Mouse (Mus musculus): ENCODE measurements around the gene BC051019. TPM values are rescaled to one million over a fixed set of nuclear protein-coding genes. Genes with fewer than 3 reads are reported as not detected.

The BC051019 gene
- polyA plus RNA-seq, 1 experiment from 2014 or later: 0.23 TPM

DNA sequence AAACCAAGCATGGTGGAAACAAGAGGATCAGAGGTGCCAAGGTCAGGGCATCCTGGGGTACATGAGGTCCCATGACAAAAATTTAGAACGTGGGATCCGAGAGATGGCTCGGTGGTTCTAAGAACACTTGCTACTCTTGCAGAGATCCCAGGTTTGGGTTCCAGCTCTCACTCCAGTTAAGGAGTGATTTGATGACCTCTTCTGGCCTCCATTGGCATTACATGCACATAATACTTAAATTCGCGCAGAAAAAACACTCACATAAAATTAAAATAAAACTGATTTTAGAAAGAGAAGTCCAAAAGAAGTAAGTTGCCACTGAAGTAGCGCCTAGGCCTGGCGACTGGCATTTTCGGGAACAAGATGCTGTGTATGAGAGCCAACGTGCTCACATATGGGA lies 4.4 kb downstream of the BC051019 start:
- H3K4me1 ChIP-seq (ENCODE audit: control insufficient read depth, insufficient read depth, low read length): no peaks in the 10 kb centered on the region

DNA sequence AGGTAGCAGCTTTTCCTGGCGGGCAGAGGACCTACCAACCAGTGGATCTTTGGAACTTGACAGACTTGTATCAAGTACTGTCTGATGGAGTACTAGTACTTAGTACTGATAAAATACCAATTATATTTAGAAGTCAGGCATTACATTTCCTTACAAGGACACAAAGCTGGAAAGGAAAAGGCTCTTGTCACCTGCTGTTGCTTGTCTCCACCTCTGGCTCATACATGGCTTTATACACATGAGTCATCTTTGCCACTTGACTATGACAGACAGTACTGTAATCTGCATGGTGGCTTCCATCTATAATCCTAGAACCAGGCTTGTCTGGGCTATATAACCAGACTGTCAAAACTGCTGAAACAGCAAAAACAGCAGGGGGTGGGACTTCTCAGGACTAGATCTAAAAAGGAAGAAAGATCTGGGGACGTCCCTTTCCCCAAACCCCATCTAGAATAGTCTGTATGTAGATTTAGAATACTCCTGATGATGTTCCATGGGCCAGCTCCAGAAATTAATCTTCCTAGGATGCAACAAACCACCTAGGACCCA lies 10.1 kb downstream of the BC051019 start:
- Histone ChIP-seq H3K27ac (ENCODE audit: low read length) (no peak overlapping the region), H3K4me2 (ENCODE audit: low read depth, low read length) (no peak overlapping the region), H3K4me1 (ENCODE audit: control insufficient read depth, insufficient read depth, low read length) (peaks cover 4% of the 10 kb centered on the region), H3K9me3 (replicated peaks; ENCODE audit: control insufficient read depth, low read length) (no peaks in the 10 kb centered on the region), H3K4me3 (replicated peaks; ENCODE audit: low read length) (no peak overlapping the region), H3K36me3 (ENCODE audit: control insufficient read depth, insufficient read depth, low read length) (peaks cover 3% of the 10 kb centered on the region; the same call in 1 of the 2 replicates), H3K9ac (ENCODE audit: low read length) (no peak overlapping the region), H3K27me3 (ENCODE audit: control insufficient read depth, insufficient read depth, low read length) (no peaks in the 10 kb centered on the region)
- WGBS: 88% methylated on average over 2 of the region's 2 CpGs
- ATAC-seq (ENCODE audit: insufficient read depth, low FRiP score): no peak

More for the DNA sequence above, 4.4 kb downstream of the BC051019 start:
- no peak overlapping the region for H3K27ac ChIP-seq (ENCODE audit: low read length)
- no peaks in the 10 kb centered on the region for H3K9me3 ChIP-seq (replicated peaks; ENCODE audit: control insufficient read depth, low read length)
- no peak overlapping the region for H3K4me3 ChIP-seq (replicated peaks; ENCODE audit: low read length)
- H3K9ac ChIP-seq (ENCODE audit: low read length): no peak overlapping the region
- no peak for ATAC-seq (ENCODE audit: insufficient read depth, low FRiP score)
- H3K4me2 ChIP-seq (ENCODE audit: low read depth, low read length): no peak overlapping the region
- no peaks in the 10 kb centered on the region for H3K27me3 ChIP-seq (ENCODE audit: control insufficient read depth, insufficient read depth, low read length)
- WGBS: 66% methylated on average over 9 of the region's 9 CpGs
- H3K36me3 ChIP-seq (ENCODE audit: control insufficient read depth, insufficient read depth, low read length): no peaks in the 10 kb centered on the region

DNA sequence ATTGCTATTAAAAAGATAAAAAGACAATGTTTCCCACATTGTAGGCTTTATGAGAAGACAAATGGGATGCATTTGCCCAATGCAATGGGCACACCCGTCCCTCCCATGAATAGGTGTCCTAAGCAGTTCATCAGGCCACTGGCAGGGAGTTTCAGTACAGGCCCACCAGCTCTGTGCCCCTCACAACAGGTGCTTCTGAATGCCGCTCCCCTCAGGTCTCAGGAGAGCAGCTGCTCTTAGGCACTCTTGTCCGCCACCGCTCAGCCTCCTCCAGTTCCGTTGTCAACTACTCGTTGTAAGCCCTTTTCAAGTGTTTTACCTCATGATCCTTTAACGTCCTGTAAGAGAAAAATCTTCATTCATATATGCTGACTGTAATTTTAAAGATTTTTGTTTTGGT lies 11.5 kb downstream of the BC051019 start:
- ATAC-seq (ENCODE audit: insufficient read depth, low FRiP score): no peak
- WGBS: 91% methylated on average over 7 of the region's 7 CpGs

DNA sequence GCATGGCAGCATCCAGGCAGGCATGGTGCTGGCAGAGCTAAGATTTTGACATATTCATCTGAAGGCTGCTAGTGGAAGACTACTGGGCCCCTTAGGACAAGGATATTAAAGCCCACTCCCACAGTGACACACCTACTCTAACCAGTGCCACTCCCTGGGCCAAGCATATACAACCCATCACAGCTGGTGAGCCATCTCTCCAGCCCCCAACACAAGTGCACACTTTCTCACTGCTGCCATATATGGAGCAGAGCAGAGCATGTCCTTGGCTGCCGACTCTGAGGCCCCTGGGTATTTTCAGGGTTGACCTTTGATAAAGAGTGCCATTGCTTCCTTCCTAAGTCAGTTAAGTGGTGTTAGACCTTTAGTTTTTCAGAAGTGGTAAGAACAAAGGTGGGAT lies 13.6 kb downstream of the BC051019 start:
- ATAC-seq (ENCODE audit: insufficient read depth, low FRiP score): no peak
- Histone ChIP-seq H3K4me3 (replicated peaks; ENCODE audit: low read length) (no peak overlapping the region), H3K27ac (ENCODE audit: low read length) (no peak overlapping the region; the same call in 1 of the 2 replicates), H3K4me1 (ENCODE audit: control insufficient read depth, insufficient read depth, low read length) (peaks cover 18% of the 10 kb centered on the region), H3K4me2 (ENCODE audit: low read depth, low read length) (no peak overlapping the region), H3K27me3 (ENCODE audit: control insufficient read depth, insufficient read depth, low read length) (no peaks in the 10 kb centered on the region), H3K9ac (ENCODE audit: low read length) (no peak overlapping the region), H3K36me3 (ENCODE audit: control insufficient read depth, insufficient read depth, low read length) (peaks cover 7% of the 10 kb centered on the region; the same call in 1 of the 2 replicates), H3K9me3 (replicated peaks; ENCODE audit: control insufficient read depth, low read length) (no peaks in the 10 kb centered on the region)
- 47% methylated on average over 1 of the region's 1 CpGs for WGBS

More for the DNA sequence above, 11.5 kb downstream of the BC051019 start:
- H3K36me3 ChIP-seq (ENCODE audit: control insufficient read depth, insufficient read depth, low read length): peaks cover 7% of the 10 kb centered on the region; the same call in 1 of the 2 replicates
- H3K4me3 ChIP-seq (replicated peaks; ENCODE audit: low read length): no peak overlapping the region
- no peaks in the 10 kb centered on the region for H3K27me3 ChIP-seq (ENCODE audit: control insufficient read depth, insufficient read depth, low read length)
- no peaks in the 10 kb centered on the region for H3K9me3 ChIP-seq (replicated peaks; ENCODE audit: control insufficient read depth, low read length)
- no peak overlapping the region for H3K9ac ChIP-seq (ENCODE audit: low read length)
- no peak overlapping the region for H3K27ac ChIP-seq (ENCODE audit: low read length)
- H3K4me2 ChIP-seq (ENCODE audit: low read depth, low read length): no peak overlapping the region
- H3K4me1 ChIP-seq (ENCODE audit: control insufficient read depth, insufficient read depth, low read length): peaks cover 10% of the 10 kb centered on the region

DNA sequence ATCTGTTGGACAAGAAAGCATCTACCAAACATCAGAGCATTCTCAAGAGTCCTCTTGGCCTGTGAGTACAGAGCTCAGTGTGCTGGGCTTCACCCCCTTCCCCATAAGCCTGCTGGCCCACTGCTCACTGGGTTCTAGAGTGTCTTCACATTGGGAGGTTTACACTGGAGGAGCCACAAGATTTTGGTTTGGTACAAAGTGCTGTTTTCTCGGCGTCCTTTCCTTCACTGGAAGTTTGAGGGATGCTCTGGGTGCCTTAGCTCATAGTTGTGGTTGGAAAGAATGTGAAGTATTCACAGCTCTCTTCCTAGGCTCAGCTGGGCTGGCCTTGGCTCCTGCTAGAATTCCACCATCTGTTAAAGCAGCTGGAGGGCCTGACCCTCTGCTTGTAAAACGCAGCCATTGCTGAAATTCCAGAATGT lies 14.7 kb downstream of the BC051019 start:
- peak; percentile 42; the same call in 1 of the 2 replicates for ATAC-seq (ENCODE audit: insufficient read depth, low FRiP score)

DNA sequence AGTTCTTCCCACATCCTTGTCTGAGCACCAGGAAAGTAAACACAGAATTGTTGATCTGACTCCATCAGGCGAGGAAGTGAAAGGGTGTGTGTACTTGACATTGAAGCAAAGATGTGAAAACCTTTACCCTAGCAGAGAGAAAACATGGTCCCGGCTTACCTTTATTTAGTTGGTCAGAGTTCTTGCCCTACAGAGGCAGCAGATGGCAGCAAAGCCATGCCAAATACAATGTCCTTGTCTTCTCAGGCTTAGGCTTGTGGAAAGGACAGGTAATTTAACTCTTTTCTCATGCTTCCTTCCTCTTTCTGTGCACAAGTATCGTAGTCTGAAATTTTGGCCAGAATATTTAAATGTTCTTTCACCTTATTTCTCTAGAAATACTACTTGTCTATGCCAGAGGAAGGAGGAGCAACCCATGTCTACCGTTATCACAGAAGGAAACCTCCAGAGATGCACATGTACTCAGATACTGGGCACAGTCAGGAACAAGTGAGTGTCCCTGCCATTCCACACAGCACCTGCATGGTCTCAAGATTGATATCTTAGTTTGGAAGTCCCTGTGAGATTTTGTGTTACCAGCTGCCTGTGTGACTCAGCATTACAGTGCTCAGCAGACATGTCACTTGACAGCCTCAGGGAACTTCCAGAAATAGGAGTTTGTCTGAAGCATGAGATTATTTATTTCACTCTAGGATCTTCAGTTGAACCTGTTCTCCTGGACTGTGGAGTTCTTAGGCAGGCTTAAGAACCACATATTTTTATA lies 16.4 kb downstream of the BC051019 start:
- 0 out of 2 replicates have a peak overlapping the region, but pooled peaks have one; percentile 12 for H3K27ac ChIP-seq (ENCODE audit: low read length)
- no peak for ATAC-seq (ENCODE audit: insufficient read depth, low FRiP score)
- H3K27me3 ChIP-seq (ENCODE audit: control insufficient read depth, insufficient read depth, low read length): no peaks in the 10 kb centered on the region
- no peak overlapping the region for H3K9ac ChIP-seq (ENCODE audit: low read length)
- H3K4me2 ChIP-seq (ENCODE audit: low read depth, low read length): no peak overlapping the region
- peaks cover 33% of the 10 kb centered on the region for H3K4me1 ChIP-seq (ENCODE audit: control insufficient read depth, insufficient read depth, low read length)
- no peak overlapping the region for H3K4me3 ChIP-seq (replicated peaks; ENCODE audit: low read length)
- peaks cover 7% of the 10 kb centered on the region; the same call in 1 of the 2 replicates for H3K36me3 ChIP-seq (ENCODE audit: control insufficient read depth, insufficient read depth, low read length)
- no peaks in the 10 kb centered on the region for H3K9me3 ChIP-seq (replicated peaks; ENCODE audit: control insufficient read depth, low read length)
- 34% methylated on average over 4 of the region's 4 CpGs for WGBS

More for the DNA sequence above, 14.7 kb downstream of the BC051019 start:
- H3K36me3 ChIP-seq (ENCODE audit: control insufficient read depth, insufficient read depth, low read length): peaks cover 7% of the 10 kb centered on the region; the same call in 1 of the 2 replicates
- no peaks in the 10 kb centered on the region for H3K9me3 ChIP-seq (replicated peaks; ENCODE audit: control insufficient read depth, low read length)
- H3K27me3 ChIP-seq (ENCODE audit: control insufficient read depth, insufficient read depth, low read length): no peaks in the 10 kb centered on the region
- H3K4me1 ChIP-seq (ENCODE audit: control insufficient read depth, insufficient read depth, low read length): peaks cover 26% of the 10 kb centered on the region
- H3K9ac ChIP-seq (ENCODE audit: low read length): no peak overlapping the region
- H3K27ac ChIP-seq (ENCODE audit: low read length): peak overlapping the region; percentile 74
- no peak overlapping the region for H3K4me2 ChIP-seq (ENCODE audit: low read depth, low read length)
- WGBS: 20% methylated on average over 3 of the region's 3 CpGs
- H3K4me3 ChIP-seq (replicated peaks; ENCODE audit: low read length): no peak overlapping the region

DNA sequence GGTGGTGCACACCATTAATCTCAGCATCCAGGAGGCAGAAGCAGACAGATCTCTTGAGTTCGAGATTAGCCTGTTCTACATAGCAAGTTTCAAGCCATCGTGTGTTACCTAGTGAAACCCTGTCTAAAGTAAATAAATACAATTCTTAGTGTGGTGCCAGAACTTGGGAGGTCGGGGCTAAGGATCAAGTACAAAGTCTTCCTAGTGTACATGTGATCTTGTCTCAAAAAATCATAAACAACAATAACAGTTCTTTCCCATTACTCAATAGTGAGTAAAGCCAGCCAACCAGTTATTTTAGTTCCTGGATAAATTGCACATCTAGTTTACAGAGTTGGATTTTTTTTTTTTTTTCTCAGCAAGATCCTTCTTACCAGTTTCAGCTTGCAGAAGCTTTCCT lies 19.2 kb downstream of the BC051019 start:
- peak overlapping the region; percentile 68 for H3K4me3 ChIP-seq (replicated peaks; ENCODE audit: low read length)
- peak overlapping the region; percentile 85; the same call in 1 of the 2 replicates for H3K27ac ChIP-seq (ENCODE audit: low read length)
- H3K4me2 ChIP-seq (ENCODE audit: low read depth, low read length): peak overlapping the region; percentile 92
- H3K9me3 ChIP-seq (replicated peaks; ENCODE audit: control insufficient read depth, low read length): 0 out of 2 replicates have a peak, but pooled peaks cover 3% of the 10 kb centered on the region
- H3K4me1 ChIP-seq (ENCODE audit: control insufficient read depth, insufficient read depth, low read length): peaks cover 33% of the 10 kb centered on the region
- WGBS: 50% methylated on average over 3 of the region's 3 CpGs
- 0 out of 2 replicates have a peak, but pooled peaks cover 4% of the 10 kb centered on the region for H3K36me3 ChIP-seq (ENCODE audit: control insufficient read depth, insufficient read depth, low read length)
- no peak overlapping the region for H3K9ac ChIP-seq (ENCODE audit: low read length)
- no peaks in the 10 kb centered on the region for H3K27me3 ChIP-seq (ENCODE audit: control insufficient read depth, insufficient read depth, low read length)
- ATAC-seq (ENCODE audit: insufficient read depth, low FRiP score): no peak

DNA sequence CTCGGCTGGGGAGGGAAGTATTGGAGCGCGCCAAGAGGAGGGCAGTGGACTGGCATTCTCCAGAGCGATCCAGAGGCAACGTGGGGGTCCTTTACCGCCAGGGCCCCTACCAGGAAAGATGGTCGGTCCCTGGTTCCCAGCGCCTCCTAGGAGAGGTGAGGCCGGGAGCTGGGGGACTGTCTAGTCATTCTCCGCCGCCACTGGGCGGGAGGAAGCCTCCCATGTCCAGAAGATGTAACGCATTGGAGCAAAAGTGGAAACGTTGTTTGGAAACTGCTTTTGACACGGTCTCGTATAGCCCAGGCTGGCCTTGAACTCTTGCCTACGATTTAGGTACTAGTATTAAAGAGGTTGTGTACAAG lies 19.7 kb downstream of the BC051019 start:
- H3K4me3 ChIP-seq (replicated peaks; ENCODE audit: low read length): peak overlapping the region; percentile 68
- H3K9ac ChIP-seq (ENCODE audit: low read length): peak overlapping the region; percentile 82
- H3K27ac ChIP-seq (ENCODE audit: low read length): peak overlapping the region; percentile 85
- H3K9me3 ChIP-seq (replicated peaks; ENCODE audit: control insufficient read depth, low read length): 0 out of 2 replicates have a peak, but pooled peaks cover 3% of the 10 kb centered on the region
- H3K4me1 ChIP-seq (ENCODE audit: control insufficient read depth, insufficient read depth, low read length): peaks cover 32% of the 10 kb centered on the region
- H3K36me3 ChIP-seq (ENCODE audit: control insufficient read depth, insufficient read depth, low read length): 0 out of 2 replicates have a peak, but pooled peaks cover 4% of the 10 kb centered on the region
- H3K27me3 ChIP-seq (ENCODE audit: control insufficient read depth, insufficient read depth, low read length): no peaks in the 10 kb centered on the region
- ATAC-seq (ENCODE audit: insufficient read depth, low FRiP score): no peak; the same call in 1 of the 2 replicates
- WGBS: 2% methylated on average over 17 of the region's 17 CpGs
- peak overlapping the region; percentile 92 for H3K4me2 ChIP-seq (ENCODE audit: low read depth, low read length)
